Mouse (Mus musculus) myocyte (in vitro differentiated cells): ENCODE measurements around the gene Onecut3.

Experiments used
- E2F4 ChIP-seq: IDR thresholded peaks from one replicate; pipeline ENCODE4 v1.6.1; 2011; ENCODE audit warnings: mild to moderate bottlenecking, control low read depth, moderate library complexity; ENCODE audit not compliant: insufficient read depth
- MAX ChIP-seq: IDR thresholded peaks from one replicate; pipeline ENCODE4 v1.6.1; 2011; ENCODE audit warnings: low read depth, mild to moderate bottlenecking, control low read depth
- POLR2A ChIP-seq: IDR thresholded peaks from one replicate; pipeline ENCODE4 v1.6.1; 2011; ENCODE audit warnings: low read depth, mild to moderate bottlenecking, control low read depth, moderate library complexity; ENCODE audit not compliant: insufficient read length
- TCF3 ChIP-seq: IDR thresholded peaks from one replicate; pipeline ENCODE4 v1.6.1; 2011; ENCODE audit warnings: low read depth, control low read depth; ENCODE audit not compliant: insufficient read length
- USF1 ChIP-seq: IDR thresholded peaks from one replicate; pipeline ENCODE4 v1.6.1; 2011; ENCODE audit warnings: low read depth, mild to moderate bottlenecking, control low read depth, moderate library complexity

DNA sequence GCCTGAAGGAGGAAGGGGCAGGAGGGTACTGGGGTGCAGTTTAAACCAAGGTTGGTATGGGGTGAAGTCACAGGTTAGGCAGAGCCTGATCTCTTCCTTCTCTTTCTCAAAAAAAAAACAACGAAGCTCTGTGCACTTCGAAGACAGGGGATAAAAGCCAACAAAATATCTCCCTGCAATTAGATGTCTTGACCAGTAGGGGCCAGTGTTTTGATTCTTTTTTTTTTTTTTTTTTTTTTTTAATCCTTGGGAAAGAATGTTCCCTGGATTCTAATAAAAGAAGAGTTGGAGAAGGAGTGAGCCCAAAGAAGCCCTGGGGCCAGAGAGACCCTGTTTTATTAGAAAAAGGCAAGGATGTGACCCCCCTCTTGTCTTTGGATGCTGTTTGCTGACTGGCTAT, 24.7 kb downstream of the Onecut3 start:
- TF ChIP-seq E2F4 (no peak), POLR2A (no peak), USF1 (no peak), MAX (no peak), TCF3 (no peak)
